Mouse (Mus musculus): ENCODE data around the gene Th.

Th gene

DNA sequence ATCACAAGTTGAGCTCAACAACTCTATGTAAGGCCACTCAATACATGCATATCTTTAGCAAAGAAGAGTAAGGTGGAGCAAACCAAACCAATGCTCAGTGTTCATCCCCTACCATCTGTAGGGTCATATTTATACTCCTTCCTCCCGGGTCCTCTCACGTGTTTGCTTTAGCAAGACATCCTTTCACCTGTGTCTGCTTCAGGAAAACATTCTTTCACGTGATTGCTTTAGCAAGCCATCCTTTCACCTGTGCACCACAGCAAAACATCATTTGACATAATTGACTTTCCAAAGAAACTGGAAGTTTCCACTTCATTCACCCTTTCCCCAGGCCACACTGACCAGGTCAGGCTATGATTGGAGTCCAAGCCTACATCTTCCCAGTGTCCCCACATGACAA, at the start of gene Th:
TSS of gene Th (minus strand) at position 101 of the 400 bp plus-strand sequence.
- in situ Hi-C loops (cut with MboI, MseI), result no loop called here

DNA sequence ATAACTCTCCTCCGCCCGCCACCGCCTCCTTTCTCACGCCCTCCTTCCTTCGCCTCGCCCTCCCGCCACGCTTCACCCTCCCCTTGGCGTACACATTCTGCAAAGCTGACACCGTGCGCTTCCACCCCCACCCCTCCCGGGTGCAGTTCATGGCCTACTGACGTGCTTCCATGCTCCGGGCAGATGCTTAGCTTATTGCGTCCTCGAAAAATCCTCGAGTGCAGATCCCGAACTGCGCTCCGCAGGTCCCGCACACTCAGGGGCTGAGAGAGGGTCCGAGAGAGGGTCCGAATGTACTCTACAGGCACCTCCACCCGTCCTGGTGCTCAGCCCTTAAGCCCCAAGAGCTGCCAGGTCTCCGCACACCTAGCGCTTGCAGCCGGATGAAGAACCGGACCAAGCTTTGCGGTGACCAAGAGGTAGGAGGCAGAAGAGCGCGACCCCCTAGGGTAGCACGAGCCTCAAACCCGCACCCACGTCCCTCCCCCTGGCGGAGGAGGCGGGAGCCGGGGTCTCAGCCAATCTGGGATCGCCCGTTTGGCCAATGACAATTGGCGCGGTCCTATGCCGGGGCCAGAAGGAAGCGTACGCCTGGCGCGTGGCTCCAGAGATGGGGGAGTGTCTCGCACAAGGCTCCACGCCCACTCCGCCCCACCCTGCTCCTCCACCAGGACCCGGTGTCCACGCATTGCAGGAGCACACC, 38.0 kb upstream of the Th start, which contains the start of gene Ascl2:
TSS of gene Ascl2 (minus strand) at position 456 of the 703 bp plus-strand sequence.
- in situ Hi-C loops (cut with MboI, MseI), result no loop called here

DNA sequence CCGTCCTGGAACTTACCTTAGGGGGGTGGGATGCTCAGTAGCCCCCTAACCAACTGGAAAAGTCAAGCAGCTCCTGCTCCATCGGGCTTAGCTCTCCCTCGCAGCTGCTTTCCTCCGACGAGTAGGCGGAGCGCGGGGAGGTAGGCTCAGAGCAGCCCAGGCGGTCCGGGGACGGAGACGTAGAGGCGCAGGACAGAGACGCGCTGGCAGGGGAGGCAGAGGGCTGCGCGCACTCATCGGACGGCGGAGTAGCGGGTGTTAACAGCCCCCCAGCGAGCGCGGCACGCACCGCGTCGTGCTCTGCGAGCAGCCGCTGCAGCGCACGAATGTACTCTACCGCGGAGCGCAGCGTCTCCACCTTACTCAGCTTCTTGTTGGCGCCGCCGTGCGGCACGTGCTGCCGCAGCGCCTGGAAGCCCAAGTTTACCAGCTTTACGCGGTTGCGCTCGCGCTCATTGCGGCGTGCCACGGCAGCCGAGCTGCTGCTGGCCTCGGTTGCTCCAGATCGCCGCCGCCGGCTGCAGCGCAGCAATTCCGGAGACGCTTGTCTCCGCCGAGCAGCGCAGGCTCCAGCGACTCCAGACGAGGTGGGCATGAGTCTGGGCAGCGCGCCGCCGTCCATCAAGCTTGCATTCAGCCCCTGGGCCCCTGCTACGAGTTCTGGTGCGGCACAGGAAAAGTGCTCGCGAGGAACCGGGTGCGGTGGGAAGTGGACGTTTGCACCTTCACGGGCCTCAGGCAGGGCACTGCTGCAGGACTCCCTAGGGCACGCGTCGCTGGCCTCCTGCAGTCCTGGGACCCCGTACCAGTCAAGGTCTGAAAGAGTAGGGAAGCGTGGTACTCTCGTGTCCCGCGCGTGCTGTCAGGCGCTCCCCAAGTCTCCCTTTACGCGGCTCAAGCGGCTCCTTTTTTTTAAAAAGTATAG, 37.2 kb upstream of the Th start:
- in situ Hi-C loops (cut with MboI, MseI), result no loop called here

DNA sequence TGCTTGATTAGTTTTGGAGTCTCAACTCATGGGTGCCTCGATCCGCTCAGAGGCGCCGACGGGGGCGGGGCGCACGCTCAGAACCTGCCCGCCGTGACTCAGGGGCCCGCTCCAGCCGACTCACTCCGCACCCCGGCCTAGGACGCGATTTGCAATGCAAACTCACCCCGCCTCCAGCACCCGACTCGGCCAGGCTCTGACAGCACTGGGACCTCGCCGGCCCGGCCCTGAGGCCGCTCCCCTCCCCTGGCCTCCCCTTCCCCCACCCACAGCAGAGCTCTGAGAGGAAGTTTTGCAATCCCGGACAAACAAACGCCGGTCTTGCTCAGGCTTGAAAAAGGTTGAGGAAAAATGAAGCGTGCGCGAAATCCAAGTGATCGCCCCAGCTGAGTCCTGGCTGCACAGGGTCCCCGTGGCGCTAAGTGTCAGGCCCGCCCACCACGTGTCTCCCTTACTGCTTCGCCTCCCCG, 36.5 kb upstream of the Th start:
- in situ Hi-C loops (cut with MboI, MseI), result no loop called here

DNA sequence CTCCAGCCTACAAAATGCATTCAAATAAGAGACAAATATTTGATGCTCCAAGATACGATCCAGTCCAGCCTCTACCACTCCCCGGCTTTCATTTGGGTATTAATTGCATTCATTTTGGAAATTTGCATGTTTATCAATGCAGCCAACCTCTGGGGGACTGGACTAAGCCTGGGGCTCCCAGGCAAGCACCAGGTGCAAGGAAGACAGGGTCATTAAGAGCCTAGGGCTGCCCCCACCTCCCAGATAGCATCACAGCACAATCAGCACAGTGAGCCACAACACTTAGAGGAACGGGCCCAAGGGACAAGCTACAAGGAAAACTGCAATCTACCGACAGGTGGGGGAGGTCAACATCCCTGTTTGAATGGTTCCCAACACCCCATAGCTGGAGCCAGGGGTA, 28.8 kb upstream of the Th start:
- in situ Hi-C loops (cut with MboI, MseI), result no loop called here

DNA sequence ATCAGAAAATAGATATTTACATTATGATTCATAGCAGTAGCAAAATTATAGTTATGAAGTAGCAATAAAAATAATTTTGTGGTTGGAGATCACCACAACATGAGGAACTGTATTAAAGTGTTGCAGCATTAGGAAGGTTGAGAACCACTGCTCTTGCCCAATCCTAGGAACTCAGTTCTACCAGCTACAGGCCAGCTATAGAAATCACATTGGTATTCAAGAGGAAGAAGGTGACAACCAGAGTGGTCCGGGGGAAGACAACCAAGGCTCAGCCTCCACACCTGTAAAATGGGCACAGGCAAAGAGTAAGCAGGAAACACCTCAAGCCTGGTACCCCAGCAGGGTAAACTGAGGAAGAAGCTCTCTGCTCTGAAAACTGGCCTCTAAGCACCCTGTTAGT, 27.9 kb upstream of the Th start:
- in situ Hi-C loops (cut with MboI, MseI), result no loop called here

DNA sequence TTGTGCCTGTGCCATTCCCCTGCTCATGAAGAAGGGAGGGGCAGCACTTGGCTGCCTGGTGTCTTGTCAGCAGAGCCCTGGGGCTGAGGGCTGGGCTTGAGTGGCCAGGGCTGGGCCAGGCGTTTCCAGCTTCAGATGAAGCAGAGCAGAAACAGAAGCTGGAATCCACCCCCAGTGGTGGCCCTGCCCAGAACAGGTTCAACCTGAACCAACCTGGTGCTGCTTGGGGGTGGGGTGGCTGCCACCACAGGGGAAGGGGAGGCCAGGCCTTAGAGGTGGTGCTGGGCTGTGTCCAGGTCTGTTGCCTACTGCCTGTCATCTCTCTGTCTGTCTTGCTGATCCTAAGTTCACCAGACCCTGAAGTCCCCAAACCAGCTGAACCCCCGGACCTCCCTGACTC, 25.1 kb upstream of the Th start:
- in situ Hi-C loops (cut with MboI, MseI), result no loop called here

DNA sequence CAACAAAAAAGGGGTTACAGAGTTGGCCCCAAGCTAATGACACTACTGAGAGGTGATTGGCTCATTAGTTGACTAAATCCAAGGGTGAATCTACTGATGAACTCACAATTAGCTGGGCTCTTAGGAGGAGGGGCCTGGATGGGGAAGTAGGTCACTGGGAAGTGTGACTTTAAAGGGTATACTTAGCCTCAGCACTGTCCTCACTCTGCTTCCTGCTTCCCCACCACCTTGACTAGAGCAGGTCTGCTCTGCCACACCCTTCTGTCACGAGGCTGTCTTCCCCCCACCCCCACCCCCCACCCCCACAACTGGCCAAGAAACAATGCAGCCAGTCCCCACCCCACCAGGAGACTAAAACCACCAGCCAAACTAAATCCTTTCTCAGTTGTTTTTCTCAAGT, 18.6 kb upstream of the Th start:
- in situ Hi-C loops (cut with MboI, MseI), result no loop called here

DNA sequence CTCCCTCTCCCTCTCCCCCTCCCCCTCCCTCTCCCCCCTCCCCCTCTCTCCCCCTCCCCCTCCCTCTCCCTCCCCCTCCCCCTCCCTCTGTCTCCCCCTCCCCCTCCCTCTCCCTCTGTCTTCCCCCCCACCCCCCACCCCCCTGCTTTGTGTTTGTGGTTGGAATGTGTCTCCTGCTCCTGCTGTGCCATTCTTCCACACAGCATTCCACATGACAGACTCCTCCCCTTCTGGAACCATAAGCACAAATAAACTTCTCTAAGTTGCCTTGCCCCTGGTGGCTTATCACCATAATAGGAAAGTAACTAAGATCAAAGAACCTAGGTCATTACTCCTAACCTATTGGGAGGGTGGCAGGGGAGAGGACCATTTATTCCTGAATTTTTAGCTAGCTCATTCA, 6.7 kb upstream of the Th start:
- in situ Hi-C loops (cut with MboI, MseI), result no loop called here

DNA sequence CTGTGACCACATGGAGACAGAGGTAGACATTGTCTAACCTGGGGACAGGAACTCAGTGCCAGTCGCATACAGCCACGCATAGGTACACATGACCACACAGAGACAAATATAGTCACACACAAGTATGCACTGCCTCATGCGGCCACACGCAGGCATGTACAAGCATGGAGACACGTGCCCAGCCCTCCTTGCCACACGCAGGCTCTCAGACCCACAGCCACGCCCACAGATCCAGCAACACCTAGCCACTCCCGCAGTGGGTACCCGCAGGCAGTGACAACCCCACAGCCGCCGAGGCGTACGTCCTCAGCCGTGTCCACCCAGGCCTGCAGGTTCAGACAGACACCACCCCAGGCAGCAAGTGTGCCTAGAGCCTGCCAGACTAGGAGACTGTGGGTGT, 4.8 kb upstream of the Th start:
- in situ Hi-C loops (cut with MboI, MseI), result no loop called here

DNA sequence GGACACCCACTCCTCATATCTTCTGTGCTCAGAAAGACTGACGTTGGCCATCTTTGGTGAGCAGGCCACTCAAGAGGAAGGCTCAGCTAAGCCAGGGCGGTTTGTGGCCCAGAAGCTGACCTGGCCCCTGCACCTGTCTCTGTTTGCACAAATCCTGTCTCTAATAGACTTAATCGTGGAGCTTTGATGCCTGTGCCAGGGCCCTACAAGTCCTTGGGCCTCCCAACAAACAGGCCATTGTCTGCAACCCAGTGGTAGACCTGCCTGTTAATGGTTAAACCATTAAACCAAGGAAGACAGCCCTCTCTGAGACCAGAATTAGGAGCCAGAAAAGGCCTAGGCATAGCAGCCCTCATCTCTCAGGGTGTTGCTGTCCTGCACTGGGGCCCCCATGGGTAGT, 1.5 kb upstream of the Th start:
- in situ Hi-C loops (cut with MboI, MseI), result no loop called here

DNA sequence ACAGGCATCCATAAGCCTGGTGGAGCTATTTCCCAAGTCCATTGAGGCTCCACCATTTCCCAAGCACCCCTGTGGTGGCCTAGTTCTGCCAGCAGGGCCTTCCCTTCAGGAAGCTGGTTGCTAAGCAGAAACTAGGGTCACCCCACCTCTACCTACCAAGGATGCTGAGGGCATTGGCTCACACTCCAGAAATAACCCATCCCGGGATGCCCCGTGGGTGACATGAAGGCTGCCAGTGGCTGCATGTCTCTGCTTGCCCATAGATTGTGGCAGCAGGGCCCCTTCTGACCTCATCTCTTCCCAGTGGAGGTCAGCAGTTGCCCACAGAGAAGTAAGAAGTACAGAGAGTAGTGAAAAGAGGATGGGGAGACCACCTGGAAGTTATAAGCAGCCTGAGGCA, 1.4 kb downstream of the Th start:
- in situ Hi-C loops (cut with MboI, MseI), result no loop called here

DNA sequence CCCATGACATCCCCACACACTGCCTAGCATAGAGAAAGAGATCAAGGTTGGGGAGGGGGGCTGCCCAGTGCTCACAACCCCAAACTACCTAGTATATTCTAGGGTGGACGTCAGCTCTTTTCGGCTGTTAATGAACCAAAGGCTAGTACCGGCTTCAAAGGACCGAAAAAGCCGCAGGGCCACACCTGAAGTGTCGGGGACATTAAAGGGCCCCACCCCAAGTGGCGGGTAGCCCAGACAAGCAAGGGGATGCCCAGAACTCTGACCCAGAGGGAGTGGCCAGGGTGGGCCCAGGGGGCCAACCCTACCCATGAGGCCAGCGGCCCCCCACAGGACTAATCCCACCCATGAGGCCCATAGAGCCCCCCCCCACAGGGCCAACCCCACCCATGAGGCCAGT, 3.6 kb downstream of the Th start:
- in situ Hi-C loops (cut with MboI, MseI), result no loop called here

DNA sequence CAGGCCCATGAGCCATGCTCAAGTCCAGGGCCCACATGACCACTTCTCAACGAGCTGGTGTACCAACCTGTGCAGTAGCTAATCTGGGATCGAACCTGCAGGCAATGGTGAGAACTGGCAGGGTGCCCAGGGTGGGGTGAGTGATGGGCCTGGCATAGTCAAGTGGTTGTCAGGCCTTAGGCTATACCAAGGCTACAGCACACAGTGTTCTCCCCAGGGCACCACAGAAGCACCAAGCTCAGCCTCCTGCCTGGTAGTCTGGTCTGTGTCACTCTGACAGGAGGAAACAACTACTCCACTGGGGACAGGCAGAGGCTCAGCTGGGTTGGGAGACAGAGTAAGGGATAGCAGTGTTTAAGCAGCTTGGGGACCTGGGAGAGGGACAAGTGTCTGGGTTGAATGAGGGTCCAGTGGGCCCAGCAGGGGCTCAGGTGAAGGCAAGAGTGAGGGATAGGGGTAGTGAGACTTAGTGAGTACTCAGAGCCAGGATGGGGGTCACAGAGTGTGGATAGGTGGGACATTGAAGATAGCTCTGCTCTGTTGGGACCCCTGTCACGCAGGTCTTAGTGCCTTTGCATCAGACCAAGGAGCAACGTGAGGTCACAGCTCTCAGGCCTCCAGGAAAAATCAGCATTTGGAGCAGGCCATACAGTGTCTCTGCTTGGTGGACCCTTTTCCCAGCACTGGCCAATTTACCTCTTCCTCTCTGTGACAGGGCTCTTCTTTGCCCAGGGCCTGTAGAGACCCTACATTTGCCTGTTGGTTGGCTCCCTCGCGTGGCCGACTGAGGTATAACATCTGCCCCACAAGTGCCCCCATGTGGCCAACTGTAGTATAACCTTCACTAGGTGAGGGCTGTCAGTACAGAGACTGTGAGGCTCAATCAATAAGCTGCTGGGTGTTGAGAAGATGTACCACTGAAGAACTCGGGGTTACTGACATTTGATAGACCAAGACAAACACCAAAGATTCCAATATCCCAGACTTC, 12.0 kb downstream of the Th start:
- in situ Hi-C loops (cut with MboI, MseI), result no loop called here

DNA sequence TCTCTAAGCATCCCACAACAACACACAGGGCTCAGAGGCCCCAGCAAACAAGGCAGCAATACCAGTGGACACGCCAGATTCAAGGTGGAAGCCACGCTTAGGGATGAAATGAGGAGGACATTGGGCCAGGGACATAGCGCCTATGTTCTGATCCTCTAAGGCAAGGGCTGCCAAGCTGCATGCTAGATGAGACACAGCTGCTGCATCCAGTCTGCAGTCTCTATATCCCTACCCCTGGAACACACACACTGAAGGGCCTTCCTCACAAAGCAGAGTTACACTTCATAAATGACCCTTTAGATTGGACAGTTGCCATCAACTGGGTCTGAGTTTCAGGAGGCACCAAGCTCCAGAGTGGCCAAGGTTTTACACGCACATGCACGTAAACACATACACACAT, 13.3 kb downstream of the Th start:
- in situ Hi-C loops (cut with MboI, MseI), result no loop called here

DNA sequence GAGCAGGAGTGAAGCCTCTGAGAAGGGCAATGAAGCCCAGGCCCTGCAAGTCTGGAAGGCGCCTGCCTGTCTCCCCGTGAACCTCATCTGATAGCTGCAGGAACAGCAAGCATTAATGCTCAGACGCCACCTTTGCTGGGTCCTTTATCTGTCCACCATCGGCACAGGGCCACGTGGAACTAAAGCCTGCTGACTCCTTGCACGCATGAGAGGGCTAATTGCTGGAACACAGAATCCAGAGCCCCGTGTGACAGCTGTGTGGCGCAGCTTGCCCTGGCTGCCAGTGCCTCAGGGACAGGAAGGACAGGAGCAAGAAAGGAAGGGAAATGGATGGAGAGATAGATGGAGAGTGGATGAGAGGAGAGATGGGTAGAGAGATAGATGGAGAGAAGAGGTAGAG, 14.8 kb downstream of the Th start:
- in situ Hi-C loops (cut with MboI, MseI), result no loop called here

DNA sequence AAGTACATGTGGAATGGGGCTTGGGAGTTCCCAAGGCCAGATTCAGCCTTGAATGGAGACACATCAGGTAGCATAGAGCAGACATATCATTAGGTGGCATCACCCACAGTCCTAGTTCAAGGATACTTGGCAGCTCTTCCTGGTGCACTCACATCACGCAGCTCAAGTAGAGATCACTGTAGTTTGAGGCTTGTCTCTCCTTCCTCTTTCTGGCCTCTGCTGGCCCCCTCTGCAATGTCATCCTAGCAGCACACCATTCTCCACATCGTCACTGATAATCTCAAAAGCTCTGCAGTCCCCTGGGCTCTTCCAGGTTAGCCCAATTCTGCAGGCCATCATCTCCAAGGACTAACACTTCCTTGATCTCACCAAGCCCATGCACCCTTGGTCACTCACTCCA, 19.2 kb downstream of the Th start:
- in situ Hi-C loops (cut with MboI, MseI), result no loop called here

DNA sequence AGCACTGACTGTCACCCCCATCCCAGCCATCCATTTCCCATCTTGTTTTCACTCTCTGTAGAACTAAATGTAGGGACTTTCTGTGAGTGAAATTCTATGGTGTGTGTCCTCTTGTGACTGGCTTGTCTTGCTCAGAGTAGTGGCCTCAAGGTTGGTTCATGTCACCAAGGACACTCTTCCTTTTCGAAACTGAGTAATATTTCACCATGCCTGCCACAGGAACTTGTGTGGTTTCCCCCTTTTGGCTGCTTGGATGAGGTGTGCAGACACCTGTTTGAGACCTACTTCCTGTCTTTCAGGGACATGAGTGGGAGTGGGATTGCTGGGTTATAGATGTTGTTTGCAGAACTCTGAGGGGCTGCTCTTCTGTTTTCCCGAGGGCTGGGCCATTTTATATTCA, 20.8 kb downstream of the Th start:
- in situ Hi-C loops (cut with MboI, MseI), result no loop called here

DNA sequence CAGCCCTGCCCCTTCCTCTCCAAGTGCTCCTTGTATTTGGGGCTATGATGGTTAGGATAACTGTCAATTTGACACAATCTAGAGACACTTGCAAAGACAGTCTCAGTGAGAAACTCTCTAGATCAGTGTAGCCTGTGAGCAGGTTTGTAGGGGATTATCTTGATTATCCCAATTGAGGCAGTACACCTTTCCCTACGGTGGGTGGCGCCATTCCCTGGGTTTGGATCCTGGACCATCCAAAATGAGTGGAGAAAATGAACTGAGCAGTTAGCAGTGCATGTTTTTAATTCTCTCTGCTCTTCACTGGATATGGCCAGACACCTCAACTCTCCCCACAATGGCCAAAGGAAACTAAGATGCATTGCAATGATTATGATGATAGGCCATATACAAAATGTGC, 21.3 kb downstream of the Th start:
- in situ Hi-C loops (cut with MboI, MseI), result no loop called here

DNA sequence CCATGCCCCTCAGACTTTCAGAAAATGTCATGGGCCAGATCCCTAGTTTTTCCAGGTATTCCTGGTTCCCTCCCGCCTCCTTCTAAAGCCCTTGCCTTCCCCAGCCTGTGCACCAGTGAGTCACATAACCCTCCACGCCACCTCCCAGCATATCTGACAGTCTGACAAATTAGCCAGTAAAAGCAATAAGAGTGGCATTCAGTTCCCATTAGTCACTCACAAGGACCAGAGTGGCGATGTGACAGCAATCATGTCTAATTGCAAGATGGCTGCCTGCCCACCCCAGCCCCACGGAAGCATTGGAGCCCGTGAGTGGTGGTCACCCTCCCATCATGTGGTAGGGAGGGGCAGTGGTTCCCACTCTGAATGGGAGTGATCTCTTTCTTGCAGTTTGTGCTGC, 25.3 kb downstream of the Th start:
- in situ Hi-C loops (cut with MboI, MseI), result no loop called here

DNA sequence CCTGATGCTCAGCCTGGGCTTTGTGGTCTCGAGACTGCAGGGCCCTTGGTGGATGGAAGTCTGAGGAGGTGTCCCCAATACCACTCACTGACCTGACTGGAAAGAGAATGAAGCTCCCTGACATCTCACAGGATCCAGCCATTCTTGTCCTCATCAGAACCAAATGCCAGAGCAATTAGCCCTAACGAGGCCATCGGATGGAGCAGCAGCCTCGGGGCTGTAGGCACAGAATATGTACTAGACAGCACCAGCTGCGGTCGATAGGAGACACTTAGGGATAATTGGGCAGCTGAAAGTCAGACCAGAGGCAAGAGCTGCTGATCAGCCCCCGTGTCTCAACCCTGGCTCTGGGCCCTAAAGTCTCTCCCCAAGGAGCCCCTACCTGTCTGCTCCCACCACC, 26.6 kb downstream of the Th start:
- in situ Hi-C loops (cut with MboI, MseI), result no loop called here

DNA sequence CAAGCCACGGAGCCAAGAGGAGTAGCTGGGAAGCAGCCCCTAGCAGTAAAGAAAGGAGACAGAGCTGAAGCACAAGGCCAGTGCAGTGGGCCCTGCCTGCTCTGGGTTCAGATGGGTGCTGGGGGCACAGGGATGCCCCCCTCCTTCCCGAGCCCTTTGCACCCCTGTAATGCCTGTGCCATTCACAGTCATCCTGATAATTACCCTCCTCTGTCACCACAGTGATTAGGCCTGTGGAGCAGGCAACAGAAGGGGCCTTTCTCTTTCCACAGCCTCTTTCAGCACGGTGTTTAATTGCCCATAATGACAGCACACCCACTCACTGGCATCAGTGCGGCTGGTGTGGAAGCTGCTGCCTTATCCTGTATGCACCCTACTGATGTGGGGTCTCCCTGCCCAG, 28.0 kb downstream of the Th start:
- in situ Hi-C loops (cut with MboI, MseI), result no loop called here

Data from T-helper 1 cell (primary cell).